In genomic region chr3:31769193-31769592, GRCm38 (mm10) we compare ENCODE assay signal across 9 mouse cellular contexts.
DNase-seq lines count a peak whose midpoint lies in the region; ATAC-seq lines count a peak whose summit lies in the region.
"Had no signal": no experiment of that assay in that cellular context is flagged by ENCODE, and none has a peak within 500 bp of the region (broad histone marks: within the 10 kb centered on the region; RNA-seq: fewer than 3 reads in every experiment).

No protein-coding gene starts in this region.

- intact Hi-C loops in left cerebral cortex, postnatal 4 days (cut with DNase I) = loop anchor here (5.0 kb wide), 1 partner anchor 622 kb away; the partner anchor contains the start of gene Cldn11

- peak; percentile 30 to 32 for DNase-seq in cerebellum, postnatal 14 days
- no peak for DNase-seq in cerebellum, postnatal 4 days (ENCODE audit: low spot score in 2 of 2)
- DNase-seq in layer of hippocampus, adult 11-12 months (ENCODE audit: low spot score) = peak; percentile 10
- no peak for DNase-seq in layer of hippocampus, postnatal 36 days
- peak; percentile 61 for DNase-seq in ES-CJ7 (ENCODE audit: low read depth, low spot score)
- peak; percentile 20 for DNase-seq in forelimb bud, embryonic 11.5 days (ENCODE audit: low read depth, low spot score)
- DNase-seq in left cerebral cortex, postnatal 4 days = no peak
- DNase-seq: gastrocnemius, postnatal 10 days had no signal

- no peak for ATAC-seq in megakaryocyte progenitor cell, adult 5-6 weeks (replicated peaks; ENCODE audit: poor library complexity)

Comparison
In these comparisons a context has a peak if more than half of its experiments do, and no peak if none do; other contexts are left out.
1. DNase-seq: peak in cerebellum, postnatal 14 days (2 of 2), layer of hippocampus, adult 11-12 months (single experiment), ES-CJ7 (single experiment) and forelimb bud, embryonic 11.5 days (single experiment); none in cerebellum, postnatal 4 days (0 of 2), layer of hippocampus, postnatal 36 days (0 of 2) and left cerebral cortex, postnatal 4 days (single experiment).